Mouse (Mus musculus) brain, embryonic 14.5 days (tissue): Measurements from ENCODE around the gene Wrap53.

Experiments used
- CTCF ChIP-seq: fragments of 200-500 bp; IDR thresholded peaks from 2 replicates; pipeline ENCODE4 v1.5.1; 2012; ENCODE audit warnings: inconsistent platforms, mild to moderate bottlenecking, moderate library complexity, borderline replicate concordance; ENCODE audit not compliant: insufficient read depth, insufficient read length; ENCODE audit errors: extremely low read depth
- POLR2A ChIP-seq: fragments of 200-500 bp; IDR thresholded peaks from 2 replicates; pipeline ENCODE4 v1.6.1; 2012; ENCODE audit warnings: mild to moderate bottlenecking, inconsistent platforms, borderline replicate concordance; ENCODE audit not compliant: poor library complexity, insufficient read depth, insufficient read length, severe bottlenecking; ENCODE audit errors: extremely low read depth

GRCm38 (mm10) chr11:69608525-69608924, 28.5 kb upstream of the Wrap53 start:
- TF ChIP-seq POLR2A: no peak
- TF ChIP-seq CTCF: no peak
